Mouse (Mus musculus): ENCODE data around the gene Snapc2.

- no peak for TF ChIP-seq CTCF (IDR thresholded peaks at IDR 0.05; ENCODE audit: low read depth)
- TF ChIP-seq EP300 (optimal IDR thresholded peaks at IDR 0.05) = no peak
These were observed 23.1 kb upstream of the Snapc2 start for GRCm38 (mm10) chr8:4229784-4230183.

All from stomach, postnatal 0 days (tissue).